Mouse (Mus musculus) liver, embryonic 12.5 days (tissue): Measurements from ENCODE around the gene Lmo4. TPM values are rescaled to one million over a fixed set of nuclear protein-coding genes. Genes with fewer than 3 reads are reported as not detected.

Experiments used
- ATAC-seq: fragments of 200-750 bp; cut with Nextera tagmentation; 2 replicates; pipeline ENCODE4 v1.8.0; 2017; ENCODE audit warnings: moderate number of reproducible peaks, mild to moderate bottlenecking, moderate library complexity
- H3K27ac ChIP-seq: fragments of 300-500 bp; sonication (generic); 2 replicates; pipeline ENCODE4 v1.5.1; 2016; ENCODE audit warnings: mild to moderate bottlenecking
- H3K27me3 ChIP-seq: fragments of 300-500 bp; sonication (generic); replicated peaks from 2 replicates; pipeline ENCODE4 v1.6.1; 2016; ENCODE audit warnings: mild to moderate bottlenecking, moderate library complexity
- H3K36me3 ChIP-seq: fragments of 300-500 bp; sonication (generic); 2 replicates; pipeline ENCODE4 v1.6.1; 2016; ENCODE audit warnings: mild to moderate bottlenecking, moderate library complexity
- H3K4me1 ChIP-seq: fragments of 300-500 bp; sonication (generic); 2 replicates; pipeline ENCODE4 v1.6.1; 2016
- H3K4me2 ChIP-seq: fragments of 300-500 bp; sonication (generic); 2 replicates; pipeline ENCODE4 v1.6.1; 2016; ENCODE audit warnings: mild to moderate bottlenecking, moderate library complexity
- H3K4me3 ChIP-seq: fragments of 300-500 bp; sonication (generic); 2 replicates; pipeline ENCODE4 v1.5.1; 2016; ENCODE audit warnings: mild to moderate bottlenecking, moderate library complexity
- H3K9ac ChIP-seq: fragments of 300-500 bp; sonication (generic); 2 replicates; pipeline ENCODE4 v1.6.1; 2016; ENCODE audit warnings: mild to moderate bottlenecking, moderate library complexity
- H3K9me3 ChIP-seq: fragments of 300-500 bp; sonication (generic); replicated peaks from 2 replicates; pipeline ENCODE4 v1.6.1; 2016; ENCODE audit warnings: mild to moderate bottlenecking, moderate library complexity
- WGBS: fragments of 180-500 bp; shearing (Covaris S2); methylation state at CpG from one replicate; pipeline ENCODE4 v1.1.7; 2016; ENCODE audit not compliant: insufficient replicate concordance; 5-methylcytosine and 5-hydroxymethylcytosine counted together
- polyA plus RNA-seq: library from polyadenylated mRNA; unstranded; fragments of >200 nt; fragmentation: Nextera tagmentation; extraction: Ambion mirVana; gene quantifications from 2 replicates; pipeline ENCODE4 v1.2.1, GENCODE M21; 2016

The Lmo4 gene
- polyA plus RNA-seq, 1 experiment from 2014 or later: 14.8 TPM

DNA sequence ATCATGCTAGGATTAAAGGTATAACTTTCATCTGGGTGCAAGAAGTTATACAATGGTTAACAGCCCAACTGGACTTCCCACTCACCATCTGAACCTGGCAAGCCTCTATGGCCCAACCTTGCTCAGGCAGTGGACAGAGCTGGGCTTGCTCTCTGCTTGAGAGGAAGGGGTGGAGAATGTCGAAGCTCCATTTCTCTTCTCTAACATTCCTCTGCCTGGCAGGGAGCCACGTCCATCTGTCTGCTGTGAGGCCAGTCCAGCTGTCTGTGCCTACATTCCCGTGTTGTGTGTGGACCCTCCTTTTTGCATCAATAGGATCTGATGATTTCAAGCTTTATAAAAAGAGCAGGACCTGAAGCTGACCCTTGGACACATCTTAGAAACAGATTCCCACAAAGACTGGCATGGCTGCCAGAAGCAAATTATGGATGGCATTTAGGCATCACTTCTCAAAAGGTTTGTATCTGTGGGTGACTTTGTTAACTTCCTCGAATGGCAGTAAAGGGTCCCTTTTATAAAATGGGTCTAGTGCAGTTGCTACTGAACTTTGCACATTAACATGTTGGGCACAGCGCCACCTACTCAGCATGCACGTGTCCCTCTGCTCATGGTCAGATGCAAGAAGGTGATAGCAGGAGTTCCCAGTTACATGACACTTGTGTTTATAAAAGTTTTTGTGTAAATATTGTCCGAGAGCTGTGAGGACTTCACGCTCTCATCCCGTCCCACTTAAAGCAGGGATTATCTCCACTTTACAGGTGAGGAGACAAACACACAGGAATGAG lies 20.6 kb upstream of the Lmo4 start:
- H3K4me1 ChIP-seq: no peaks in the 10 kb centered on the region
- H3K4me2 ChIP-seq: no peak overlapping the region
- no peaks in the 10 kb centered on the region for H3K27me3 ChIP-seq
- no peaks in the 10 kb centered on the region for H3K36me3 ChIP-seq
- 61% methylated on average over 9 of the region's 9 CpGs for WGBS
- no peaks in the 10 kb centered on the region for H3K9me3 ChIP-seq
- H3K27ac ChIP-seq: no peak overlapping the region
- no peak overlapping the region for H3K4me3 ChIP-seq
- H3K9ac ChIP-seq: no peak overlapping the region
- ATAC-seq: no peak

DNA sequence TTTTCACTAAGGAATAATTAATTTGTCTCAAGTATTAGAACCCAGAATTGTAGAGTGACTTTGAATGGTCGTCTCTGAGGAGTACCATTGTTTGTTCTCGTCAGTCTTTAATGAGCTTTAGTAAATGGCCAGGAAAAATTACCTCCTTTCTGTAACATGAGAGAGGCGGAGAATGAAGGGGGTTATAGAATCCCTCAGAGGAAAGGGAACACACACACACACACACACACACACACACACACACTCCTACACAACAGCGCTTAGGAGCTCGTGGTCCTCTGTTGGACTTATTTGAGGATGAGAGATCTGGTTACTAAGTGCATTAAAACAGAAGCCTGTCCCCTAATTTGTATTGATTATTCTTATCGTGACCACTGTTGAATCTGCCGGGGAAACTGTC lies 19.6 kb upstream of the Lmo4 start:
- WGBS: 66% methylated on average over 7 of the region's 7 CpGs
- ATAC-seq: no peak

DNA sequence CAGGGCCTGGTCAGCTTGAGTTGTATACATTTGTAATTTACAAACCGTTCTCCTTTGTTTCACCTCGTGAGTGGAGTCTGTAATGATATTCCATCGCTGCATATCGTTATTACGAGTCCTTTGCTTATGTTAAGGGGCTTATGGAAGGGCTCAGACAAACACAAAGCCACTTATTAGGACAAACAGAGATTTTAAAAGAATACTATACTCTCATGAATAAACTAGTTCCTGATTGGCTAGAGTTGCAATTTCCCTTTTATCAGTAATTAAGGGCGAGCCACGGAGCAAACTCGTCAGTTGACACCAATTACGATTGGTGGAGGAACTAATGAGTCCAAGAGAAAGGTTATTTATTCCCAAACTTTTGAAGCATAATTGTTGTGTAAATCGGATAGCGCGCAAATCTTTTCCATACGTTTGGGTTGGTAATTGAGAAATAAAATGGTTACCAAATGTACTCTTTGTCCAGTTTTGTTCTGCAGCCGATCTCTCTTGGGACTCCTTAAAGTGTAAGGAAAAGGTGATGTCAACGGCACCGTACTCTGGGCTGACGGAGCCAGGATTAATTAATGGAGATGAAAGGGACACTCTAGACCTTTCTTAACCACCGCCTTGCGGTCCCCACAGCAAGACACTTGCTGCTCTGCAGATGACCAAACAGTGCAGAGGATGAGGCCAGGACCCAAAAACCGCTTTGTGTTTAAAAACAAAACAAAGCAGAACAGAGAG lies 18.5 kb upstream of the Lmo4 start:
- H3K36me3 ChIP-seq: no peaks in the 10 kb centered on the region
- no peaks in the 10 kb centered on the region for H3K27me3 ChIP-seq
- H3K4me1 ChIP-seq: no peaks in the 10 kb centered on the region
- 82% methylated on average over 20 of the region's 20 CpGs for WGBS
- H3K4me2 ChIP-seq: no peak overlapping the region
- H3K9ac ChIP-seq: no peak overlapping the region
- H3K27ac ChIP-seq: no peak overlapping the region
- H3K9me3 ChIP-seq: no peaks in the 10 kb centered on the region
- no peak overlapping the region for H3K4me3 ChIP-seq
- ATAC-seq: no peak

More for the DNA sequence above, 19.6 kb upstream of the Lmo4 start:
- Histone ChIP-seq H3K36me3 (no peaks in the 10 kb centered on the region), H3K4me1 (no peaks in the 10 kb centered on the region), H3K9ac (no peak overlapping the region), H3K9me3 (no peaks in the 10 kb centered on the region), H3K4me2 (no peak overlapping the region), H3K27ac (no peak overlapping the region), H3K4me3 (no peak overlapping the region), H3K27me3 (no peaks in the 10 kb centered on the region)

DNA sequence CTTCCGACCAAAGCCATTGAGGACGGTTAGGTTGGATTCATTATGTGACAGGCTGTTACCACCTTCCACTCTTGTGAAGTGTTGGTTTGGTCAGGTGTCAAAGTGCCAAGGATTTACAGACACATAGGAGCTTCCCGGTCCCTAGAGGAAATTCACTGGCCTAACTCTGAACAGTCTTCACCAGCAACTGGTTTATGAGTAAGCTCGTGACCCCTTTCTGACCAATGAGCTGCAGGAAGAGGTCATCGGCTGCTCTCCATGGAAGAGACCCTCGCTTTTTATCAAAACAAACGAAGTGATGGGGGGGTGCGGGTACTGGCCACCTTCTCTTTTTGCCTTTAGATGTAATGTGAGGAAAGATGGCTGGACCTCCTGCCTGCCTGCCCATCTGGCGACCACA lies 17.4 kb upstream of the Lmo4 start:
- ATAC-seq: no peak
- Histone ChIP-seq H3K36me3 (no peaks in the 10 kb centered on the region), H3K4me1 (no peaks in the 10 kb centered on the region), H3K9ac (no peak overlapping the region), H3K4me2 (no peak overlapping the region), H3K9me3 (no peaks in the 10 kb centered on the region), H3K27me3 (no peaks in the 10 kb centered on the region), H3K27ac (no peak overlapping the region), H3K4me3 (no peak overlapping the region)
- 70% methylated on average over 9 of the region's 9 CpGs for WGBS

DNA sequence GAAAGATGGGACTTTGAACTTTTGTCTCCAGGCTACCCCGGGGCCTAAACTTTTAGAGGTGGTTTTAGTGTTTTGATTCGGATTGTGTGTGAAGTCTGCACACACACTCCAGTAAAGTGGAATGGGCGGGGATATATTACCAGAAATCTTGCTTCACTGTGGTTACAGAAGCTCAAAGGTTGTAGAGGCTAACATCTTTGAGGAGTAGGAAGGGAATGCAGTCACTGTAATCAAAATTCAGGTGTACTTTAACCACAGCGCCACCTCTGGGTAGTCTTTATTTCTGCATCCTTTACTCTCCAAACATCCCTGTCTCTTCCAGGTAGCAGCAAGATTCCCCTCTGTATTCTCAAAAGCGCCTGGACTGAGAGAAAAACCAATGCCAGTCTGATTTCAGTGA lies 2.5 kb upstream of the Lmo4 start:
- Histone ChIP-seq H3K4me1 (peaks cover 21% of the 10 kb centered on the region), H3K9ac (no peak overlapping the region), H3K4me3 (no peak overlapping the region), H3K4me2 (no peak overlapping the region), H3K9me3 (no peaks in the 10 kb centered on the region), H3K36me3 (no peaks in the 10 kb centered on the region), H3K27me3 (peaks cover 4% of the 10 kb centered on the region; the same call in 1 of the 2 replicates), H3K27ac (no peak overlapping the region)
- no peak for ATAC-seq
- 36% methylated on average over 5 of the region's 5 CpGs for WGBS

DNA sequence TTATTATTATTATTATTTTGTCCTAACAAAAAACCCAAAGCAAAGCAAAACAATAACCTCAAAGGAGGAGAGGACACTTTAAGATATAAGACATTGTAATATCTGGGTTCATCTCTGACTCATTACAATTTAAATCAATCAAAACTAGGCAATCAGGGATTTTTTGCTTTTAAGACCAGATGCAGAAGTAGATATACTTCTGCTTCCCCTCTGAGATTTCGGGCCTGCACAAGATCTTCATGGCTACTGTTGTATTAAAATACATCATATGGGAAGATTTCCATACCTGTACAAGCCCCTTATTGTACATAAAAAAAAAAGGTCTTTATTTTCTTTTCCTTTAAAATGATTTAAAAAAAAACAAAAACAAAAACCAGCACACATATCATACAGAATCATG lies 1.9 kb upstream of the Lmo4 start:
- Histone ChIP-seq H3K27ac (no peak overlapping the region), H3K27me3 (peaks cover 4% of the 10 kb centered on the region; the same call in 1 of the 2 replicates), H3K4me3 (no peak overlapping the region), H3K9me3 (no peaks in the 10 kb centered on the region), H3K4me2 (no peak overlapping the region), H3K4me1 (peaks cover 22% of the 10 kb centered on the region), H3K9ac (no peak overlapping the region), H3K36me3 (no peaks in the 10 kb centered on the region)
- WGBS: 78% methylated on average over 1 of the region's 1 CpGs
- ATAC-seq: no peak

DNA sequence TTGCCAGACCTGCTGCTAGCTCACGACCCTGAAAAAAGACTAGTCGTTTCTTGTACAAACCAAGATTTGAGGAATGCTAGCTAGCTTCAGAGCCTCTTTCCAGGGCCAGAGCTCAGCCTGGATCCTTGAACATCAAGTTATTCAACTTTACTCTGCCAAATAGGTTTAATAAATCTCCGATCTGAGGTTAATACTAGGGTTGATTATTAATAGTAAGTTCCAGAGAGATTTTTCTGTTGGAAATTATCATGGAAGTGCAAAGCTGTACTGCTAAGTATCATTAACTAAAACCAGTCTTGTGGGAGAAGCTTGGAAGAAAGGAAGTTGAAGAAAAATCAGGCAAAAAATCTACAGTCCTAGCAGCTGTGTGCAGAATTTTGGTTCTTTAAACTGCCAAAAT lies 1.2 kb upstream of the Lmo4 start:
- WGBS: 25% methylated on average over 3 of the region's 3 CpGs
- H3K36me3 ChIP-seq: no peaks in the 10 kb centered on the region
- H3K27me3 ChIP-seq: peaks cover 4% of the 10 kb centered on the region; the same call in 1 of the 2 replicates
- H3K4me3 ChIP-seq: peak overlapping the region; percentile 74
- H3K9ac ChIP-seq: no peak overlapping the region
- H3K4me1 ChIP-seq: peaks cover 28% of the 10 kb centered on the region
- H3K9me3 ChIP-seq: no peaks in the 10 kb centered on the region
- H3K4me2 ChIP-seq: peak overlapping the region; percentile 87
- ATAC-seq: no peak
- H3K27ac ChIP-seq: no peak overlapping the region

DNA sequence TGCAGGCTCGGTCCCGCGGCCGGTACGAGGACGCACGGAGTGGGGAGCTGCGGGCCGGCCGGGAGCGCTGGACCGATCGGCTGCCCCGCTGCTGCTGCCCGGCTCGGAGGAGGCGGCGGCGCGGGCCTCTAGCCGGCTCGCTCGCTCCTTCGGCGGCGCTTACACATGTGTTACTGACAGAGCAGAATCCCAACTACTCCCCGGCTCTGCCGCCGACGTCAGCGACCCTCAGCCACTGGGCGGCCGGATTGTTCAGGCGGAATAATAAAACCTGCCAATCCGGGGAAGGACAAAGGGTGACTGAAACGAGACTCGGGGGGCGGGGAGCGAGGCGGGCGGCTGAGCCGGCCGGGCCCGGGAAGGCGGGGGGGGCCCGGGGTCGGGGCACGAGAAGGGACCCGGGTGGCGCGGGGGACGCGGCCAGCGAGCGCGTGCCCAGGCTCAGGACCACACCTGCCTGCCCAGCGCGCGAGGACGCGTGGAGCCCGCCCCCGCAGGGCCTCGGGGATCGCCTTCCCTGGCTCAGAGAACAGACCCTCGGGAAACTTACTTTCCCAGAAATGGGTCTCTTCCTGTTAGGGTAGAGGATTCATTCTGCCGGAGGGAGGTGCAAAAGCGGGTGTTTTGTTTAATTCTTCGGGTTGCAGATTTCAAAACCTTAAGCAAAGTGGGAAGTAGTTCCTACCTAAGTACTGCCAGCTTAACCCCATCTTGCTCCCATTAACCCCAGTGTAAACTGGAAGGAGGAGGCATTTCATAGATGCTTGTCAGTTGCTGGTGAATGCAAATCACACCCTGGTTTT lies 532 bp upstream of the Lmo4 start:
- ATAC-seq: peak; percentile 79
- peaks cover 4% of the 10 kb centered on the region; the same call in 1 of the 2 replicates for H3K27me3 ChIP-seq
- no peaks in the 10 kb centered on the region for H3K9me3 ChIP-seq
- peak overlapping the region; percentile 92 for H3K27ac ChIP-seq
- H3K36me3 ChIP-seq: no peaks in the 10 kb centered on the region
- peaks cover 35% of the 10 kb centered on the region for H3K4me1 ChIP-seq
- peak overlapping the region; percentile 91 for H3K9ac ChIP-seq
- H3K4me3 ChIP-seq: peak overlapping the region; percentile 74
- peak overlapping the region; percentile 87 for H3K4me2 ChIP-seq
- WGBS: under 1% methylated on average over 53 of the region's 69 CpGs

DNA sequence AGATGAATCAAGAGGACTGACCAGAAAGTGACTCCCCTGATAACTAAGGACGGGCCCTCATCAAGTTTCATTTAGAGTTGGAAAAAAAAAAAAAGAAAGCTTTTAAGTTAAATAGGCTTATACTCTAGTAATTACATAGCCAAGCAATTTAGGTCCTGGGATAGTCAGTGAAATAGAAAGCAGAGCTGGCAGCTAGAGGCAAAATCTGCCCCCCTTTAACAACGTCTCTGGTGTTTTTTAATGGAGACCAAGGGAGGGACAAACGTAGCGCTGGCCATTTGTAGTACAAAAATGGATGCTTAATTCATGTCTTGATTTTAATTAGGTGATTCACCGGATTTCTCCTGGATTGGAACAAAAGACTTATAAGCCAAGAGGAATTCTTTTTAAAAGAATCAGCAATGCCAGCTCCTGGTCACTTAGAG lies 1.0 kb downstream of the Lmo4 start:
- peaks cover 4% of the 10 kb centered on the region; the same call in 1 of the 2 replicates for H3K27me3 ChIP-seq
- no peaks in the 10 kb centered on the region for H3K9me3 ChIP-seq
- peak overlapping the region; percentile 74 for H3K4me3 ChIP-seq
- under 1% methylated on average over 5 of the region's 5 CpGs for WGBS
- H3K27ac ChIP-seq: peak overlapping the region; percentile 92
- H3K9ac ChIP-seq: peak overlapping the region; percentile 91
- peak overlapping the region; percentile 87 for H3K4me2 ChIP-seq
- H3K4me1 ChIP-seq: peaks cover 51% of the 10 kb centered on the region
- ATAC-seq: no peak
- no peaks in the 10 kb centered on the region for H3K36me3 ChIP-seq

DNA sequence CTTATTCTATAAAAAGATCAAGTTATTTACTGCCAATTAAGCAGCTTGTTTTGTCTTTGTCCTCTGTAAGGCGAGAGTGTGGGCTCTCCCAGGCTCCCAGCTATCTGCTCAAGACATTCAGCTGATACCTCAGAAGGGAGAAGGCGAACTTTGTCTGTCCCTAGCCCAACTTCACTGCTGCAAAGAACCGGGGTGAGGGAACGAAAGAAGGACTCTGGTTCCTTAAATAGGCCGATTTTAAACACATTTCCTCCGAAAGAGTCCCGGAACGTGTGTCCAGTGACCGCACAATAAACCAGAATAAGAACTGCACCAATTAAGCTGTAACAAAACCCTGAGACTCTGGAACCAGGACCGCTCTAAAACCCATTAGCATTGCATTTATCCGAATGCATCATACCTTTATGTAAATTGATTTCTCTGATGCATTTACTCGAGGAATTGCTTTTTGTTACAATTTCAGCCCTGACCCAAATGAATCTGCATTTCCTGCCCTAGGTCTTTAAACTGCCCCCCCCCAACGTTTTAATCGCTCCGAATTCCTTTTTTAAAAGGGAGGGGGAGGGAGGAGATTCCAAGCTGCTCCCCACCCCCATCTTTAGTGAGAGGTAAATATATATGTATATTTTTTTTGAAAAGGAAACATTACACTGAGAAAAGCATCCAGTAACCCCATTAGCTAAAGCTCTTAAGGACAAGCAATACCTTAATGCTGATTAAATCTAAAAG lies 1.6 kb downstream of the Lmo4 start:
- H3K9ac ChIP-seq: peak overlapping the region; percentile 91
- H3K27ac ChIP-seq: peak overlapping the region; percentile 88
- H3K4me3 ChIP-seq: peak overlapping the region; percentile 74
- no peaks in the 10 kb centered on the region for H3K9me3 ChIP-seq
- no peak for ATAC-seq
- H3K36me3 ChIP-seq: no peaks in the 10 kb centered on the region
- WGBS: under 1% methylated on average over 15 of the region's 15 CpGs
- peaks cover 3% of the 10 kb centered on the region; the same call in 1 of the 2 replicates for H3K27me3 ChIP-seq
- H3K4me2 ChIP-seq: peak overlapping the region; percentile 87
- H3K4me1 ChIP-seq: peaks cover 57% of the 10 kb centered on the region

DNA sequence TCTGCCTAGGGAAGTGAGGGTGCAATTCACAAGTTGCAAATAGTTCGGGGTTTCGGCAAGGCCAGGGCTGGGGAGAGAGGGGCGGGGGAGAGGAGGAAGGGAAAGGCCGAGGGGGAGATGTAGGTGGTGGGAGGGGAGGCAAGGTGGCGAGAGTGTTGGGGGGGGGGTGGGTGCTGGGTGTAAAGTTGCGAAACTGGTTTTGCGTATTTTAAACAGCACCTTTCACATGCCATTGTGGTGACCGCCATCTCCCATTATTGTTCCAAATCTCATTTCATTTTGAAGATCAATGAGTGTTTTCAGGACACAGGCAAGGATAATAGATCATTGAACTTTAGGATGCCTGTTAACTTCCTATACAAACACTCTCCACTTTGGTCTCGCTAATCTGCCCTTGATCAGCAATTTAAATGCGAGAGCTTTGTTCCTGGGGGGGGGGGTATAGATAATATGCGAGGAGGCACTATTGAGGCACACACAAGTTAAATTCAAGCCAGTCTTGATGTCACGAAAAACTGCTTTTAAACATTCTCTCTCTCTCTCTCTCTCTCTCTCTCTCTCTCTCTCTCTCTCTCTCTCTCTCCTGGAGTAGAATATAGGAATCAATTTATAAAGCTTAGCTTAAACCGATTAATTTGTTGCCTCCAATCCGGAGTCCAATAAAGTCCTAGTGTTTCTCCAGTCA lies 2.3 kb downstream of the Lmo4 start:
- 1% methylated on average over 14 of the region's 14 CpGs for WGBS

More for the DNA sequence above, 2.3 kb downstream of the Lmo4 start:
- H3K9ac ChIP-seq: peak overlapping the region; percentile 91
- peaks cover 64% of the 10 kb centered on the region for H3K4me1 ChIP-seq
- H3K27ac ChIP-seq: peak overlapping the region; percentile 88
- peak overlapping the region; percentile 74 for H3K4me3 ChIP-seq
- H3K4me2 ChIP-seq: peak overlapping the region; percentile 87
- no peak for ATAC-seq
- H3K9me3 ChIP-seq: no peaks in the 10 kb centered on the region
- H3K36me3 ChIP-seq: no peaks in the 10 kb centered on the region
- no peaks in the 10 kb centered on the region for H3K27me3 ChIP-seq
